Comparison of ENCODE assay signal across 7 mouse cellular contexts in genomic region chr7:30421890-30422435, GRCm38 (mm10). TPM values are rescaled to one million over a fixed set of nuclear protein-coding genes. Genes with fewer than 3 reads are reported as not detected.
DNase-seq lines count a peak whose midpoint lies in the region; ATAC-seq lines count a peak whose summit lies in the region.

No protein-coding gene starts in this region.

- H3K9ac ChIP-seq in midbrain, embryonic 11.5 days (ENCODE audit: low read length): peak overlapping the region; percentile 73

- H3K36me3 ChIP-seq in embryonic facial prominence, embryonic 10.5 days (replicated peaks): peaks cover 13% of the 10 kb centered on the region
- no peaks in the 10 kb centered on the region for H3K36me3 ChIP-seq in midbrain, embryonic 11.5 days (ENCODE audit: control insufficient read depth, insufficient read depth, low read length)

- peak overlapping the region; percentile 75 for H3K27ac ChIP-seq in embryonic facial prominence, embryonic 10.5 days (replicated peaks)
- H3K27ac ChIP-seq in midbrain, embryonic 11.5 days (ENCODE audit: low read depth, low read length): no peak overlapping the region

- peak; percentile 87 for ATAC-seq in midbrain, embryonic 11.5 days (ENCODE audit: low FRiP score)

- peak overlapping the region; percentile 68 for H3K4me3 ChIP-seq in embryonic facial prominence, embryonic 10.5 days
- H3K4me3 ChIP-seq in midbrain, embryonic 11.5 days (ENCODE audit: low read depth, low read length): peak overlapping the region; percentile 53

- intact Hi-C loops in left cerebral cortex, postnatal 4 days (cut with DNase I): loop anchor here (10.0 kb wide), 1 partner anchor 47 kb away; no protein-coding TSS in a partner anchor

- peaks cover 46% of the 10 kb centered on the region for H3K27me3 ChIP-seq in embryonic facial prominence, embryonic 10.5 days (replicated peaks; ENCODE audit: low read depth, poor library complexity, severe bottlenecking)
- no peaks in the 10 kb centered on the region for H3K27me3 ChIP-seq in midbrain, embryonic 11.5 days (ENCODE audit: control insufficient read depth, insufficient read depth, low read length)

- DNase-seq in adrenal gland, postnatal 25 days: peak; percentile 90
- DNase-seq in embryonic facial prominence, embryonic 10.5 days (ENCODE audit: low spot score): peak; percentile 90
- peak; percentile 99 for DNase-seq in heart, adult 11 months
- DNase-seq in kidney, adult 11 months: peak; percentile 77
- peak; percentile 91 for DNase-seq in left cerebral cortex, postnatal 4 days
- peak; percentile 99 for DNase-seq in midbrain, embryonic 11.5 days (ENCODE audit: low spot score, missing footprints)
- DNase-seq in right cerebral cortex, postnatal 4 days: peak; percentile 94

- H3K4me2 ChIP-seq in midbrain, embryonic 11.5 days: peak overlapping the region; percentile 95

- WGBS in embryonic facial prominence, embryonic 10.5 days: under 1% methylated on average over 45 of the region's 45 CpGs
- under 1% methylated on average over 45 of the region's 45 CpGs for WGBS in midbrain, embryonic 11.5 days

- peaks cover 24% of the 10 kb centered on the region for H3K4me1 ChIP-seq in embryonic facial prominence, embryonic 10.5 days
- peaks cover 8% of the 10 kb centered on the region for H3K4me1 ChIP-seq in midbrain, embryonic 11.5 days (ENCODE audit: control insufficient read depth, insufficient read depth, low read length)

- H3K9me3 ChIP-seq in embryonic facial prominence, embryonic 10.5 days: peaks cover 6% of the 10 kb centered on the region; the same call in 1 of the 2 replicates
- H3K9me3 ChIP-seq in midbrain, embryonic 11.5 days (ENCODE audit: control insufficient read depth, low read length): no peaks in the 10 kb centered on the region

RNA-seq across cellular contexts. Expression of gene Nfkbid, which starts 0.4 kb away (rescaled TPM):
- total RNA-seq in adrenal gland, postnatal 25 days (2021): 1.2 and 2.1 TPM in 2 replicates
- polyA plus RNA-seq in embryonic facial prominence, embryonic 10.5 days (2016; fragmentation: Nextera tagmentation; extraction: Ambion mirVana): 1.1 and 1.8 TPM in 2 replicates
- total RNA-seq in left cerebral cortex, postnatal 4 days (2021): 1 to 10 TPM; 2.1 to 3.0 TPM
- 0.63 and 1.2 TPM in 2 replicates for polyA plus RNA-seq in midbrain, embryonic 11.5 days (2014; fragmentation: Nextera tagmentation; extraction: Ambion mirVana)

RNA-seq across cellular contexts. Expression of gene Hcst, which starts 2.3 kb away (rescaled TPM):
- 2.6 TPM in 1 of 2 replicates, not detected in the other for total RNA-seq in adrenal gland, postnatal 25 days (2021)
- polyA plus RNA-seq in embryonic facial prominence, embryonic 10.5 days (2016; fragmentation: Nextera tagmentation; extraction: Ambion mirVana): not detected in 2 replicates
- not detected for total RNA-seq in left cerebral cortex, postnatal 4 days (2021)
- polyA plus RNA-seq in midbrain, embryonic 11.5 days (2014; fragmentation: Nextera tagmentation; extraction: Ambion mirVana): 0.43 and 0.45 TPM in 2 replicates

RNA-seq across cellular contexts. Expression of gene Tyrobp, which starts 8.4 kb away (rescaled TPM):
- total RNA-seq in adrenal gland, postnatal 25 days (2021): 14.9 and 15.0 TPM in 2 replicates
- polyA plus RNA-seq in embryonic facial prominence, embryonic 10.5 days (2016; fragmentation: Nextera tagmentation; extraction: Ambion mirVana): 11.8 and 15.4 TPM in 2 replicates
- 10 to 100 TPM; 10.4 to 11.0 TPM for total RNA-seq in left cerebral cortex, postnatal 4 days (2021)
- 16.6 and 19.7 TPM in 2 replicates for polyA plus RNA-seq in midbrain, embryonic 11.5 days (2014; fragmentation: Nextera tagmentation; extraction: Ambion mirVana)

RNA-seq across cellular contexts. Expression of gene Aplp1, which starts 23.4 kb away (rescaled TPM):
- total RNA-seq in adrenal gland, postnatal 25 days (2021): 19.6 and 29.9 TPM in 2 replicates
- 28.6 and 32.3 TPM in 2 replicates for polyA plus RNA-seq in embryonic facial prominence, embryonic 10.5 days (2016; fragmentation: Nextera tagmentation; extraction: Ambion mirVana)
- total RNA-seq in left cerebral cortex, postnatal 4 days (2021): 100 to 1,000 TPM; 739 to 767 TPM
- polyA plus RNA-seq in midbrain, embryonic 11.5 days (2014; fragmentation: Nextera tagmentation; extraction: Ambion mirVana): 128 and 134 TPM in 2 replicates

RNA-seq across cellular contexts. Expression of gene Kirrel2, which starts 35.5 kb away (rescaled TPM):
- not detected in 2 replicates for total RNA-seq in adrenal gland, postnatal 25 days (2021)
- 1.3 and 2.2 TPM in 2 replicates for polyA plus RNA-seq in embryonic facial prominence, embryonic 10.5 days (2016; fragmentation: Nextera tagmentation; extraction: Ambion mirVana)
- total RNA-seq in left cerebral cortex, postnatal 4 days (2021): under 1 TPM; 0.26 to 0.56 TPM
- polyA plus RNA-seq in midbrain, embryonic 11.5 days (2014; fragmentation: Nextera tagmentation; extraction: Ambion mirVana): 0.58 and 0.61 TPM in 2 replicates
